18 mouse cellular contexts compared by ENCODE assay signal in the genomic region with DNA sequence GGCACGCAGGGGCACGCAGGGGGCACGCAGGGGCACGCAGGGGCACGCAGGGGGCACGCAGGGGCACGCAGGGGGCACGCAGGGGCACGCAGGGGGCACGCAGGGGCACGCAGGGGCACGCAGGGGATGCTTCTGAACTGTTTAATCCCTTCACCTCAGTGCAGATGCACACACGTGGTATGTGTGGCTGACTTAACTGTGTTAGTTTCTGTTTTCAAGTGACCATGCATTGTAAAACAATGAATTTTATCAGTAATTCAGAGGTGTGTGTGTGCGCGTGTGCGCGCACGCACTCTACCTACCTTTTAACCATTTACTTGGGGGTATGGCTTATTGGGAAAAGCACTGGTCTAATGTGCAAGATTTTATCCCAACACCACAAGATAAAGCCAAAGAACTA.
DNase-seq lines count a peak whose midpoint lies in the region; ATAC-seq and TF ChIP-seq lines count a peak whose summit lies in the region.
"Had no signal": no experiment of that assay in that cellular context is flagged by ENCODE, and none has a peak within 500 bp of the region (broad histone marks: within the 10 kb centered on the region; RNA-seq: fewer than 3 reads in every experiment).

No protein-coding gene starts in this region.

- 92% methylated on average over 18 of the region's 18 CpGs for WGBS in heart, embryonic 10.5 days
- 91% methylated on average over 18 of the region's 18 CpGs for WGBS in heart, adult 2 months
- WGBS in intestine, embryonic 15.5 days, result 77% methylated on average over 18 of the region's 18 CpGs
- WGBS in limb, embryonic 13.5 days, result 58% methylated on average over 18 of the region's 18 CpGs
- WGBS in lung, postnatal 0 days, result 93% methylated on average over 18 of the region's 18 CpGs

- no peak overlapping the region for H3K4me3 ChIP-seq in heart, embryonic 10.5 days
- H3K4me3 ChIP-seq in heart, adult 2 months, result no peak overlapping the region
- H3K4me3 ChIP-seq in ES-E14 (ENCODE audit: insufficient read depth in 1 of 2, low read depth in 1 of 2, low read length in 2 of 2, poor library complexity in 1 of 2, severe bottlenecking in 1 of 2), result no peak overlapping the region
- H3K4me3 ChIP-seq in intestine, embryonic 15.5 days (replicated peaks), result no peak overlapping the region; the same call in 1 of the 2 replicates
- no peak overlapping the region for H3K4me3 ChIP-seq in limb, embryonic 13.5 days
- H3K4me3 ChIP-seq in lung, postnatal 0 days (ENCODE audit: low read depth, low read length), result no peak overlapping the region
- H3K4me3 ChIP-seq: forebrain, embryonic 13.5 days; gastrocnemius, adult 2 months; heart, embryonic 12.5 days; hindbrain, embryonic 10.5 days had no signal

- no peaks in the 10 kb centered on the region for H3K9me3 ChIP-seq in heart, embryonic 10.5 days
- H3K9me3 ChIP-seq in ES-E14 (ENCODE audit: control insufficient read depth, insufficient read depth, low read depth, low read length), result no peaks in the 10 kb centered on the region
- no peaks in the 10 kb centered on the region for H3K9me3 ChIP-seq in intestine, embryonic 15.5 days
- no peaks in the 10 kb centered on the region for H3K9me3 ChIP-seq in limb, embryonic 13.5 days
- no peaks in the 10 kb centered on the region for H3K9me3 ChIP-seq in lung, postnatal 0 days (ENCODE audit: low read length)
- H3K9me3 ChIP-seq: forebrain, embryonic 13.5 days; heart, embryonic 12.5 days had no signal

- no peaks in the 10 kb centered on the region for H3K79me2 ChIP-seq in heart, adult 2 months (replicated peaks; ENCODE audit: control insufficient read depth, insufficient read depth, low read length)

- no peak overlapping the region for H3K27ac ChIP-seq in heart, embryonic 10.5 days
- H3K27ac ChIP-seq in heart, adult 2 months, result no peak overlapping the region
- peak overlapping the region; percentile 40; the same call in 1 of the 2 replicates for H3K27ac ChIP-seq in ES-E14 (ENCODE audit: insufficient read depth, low read depth, low read length, poor library complexity, severe bottlenecking)
- no peak overlapping the region for H3K27ac ChIP-seq in intestine, embryonic 15.5 days
- no peak overlapping the region for H3K27ac ChIP-seq in limb, embryonic 13.5 days
- H3K27ac ChIP-seq in lung, postnatal 0 days (ENCODE audit: low read length), result no peak overlapping the region
- H3K27ac ChIP-seq: forebrain, embryonic 13.5 days; gastrocnemius, adult 2 months; hindbrain, embryonic 10.5 days; hindbrain, embryonic 14.5 days had no signal

- no peak for TF ChIP-seq POLR2A in heart, adult 2 months (IDR thresholded peaks at IDR 0.05; ENCODE audit: insufficient read depth, low read depth, low read length)

- TF ChIP-seq EP300 in heart, adult 2 months (IDR thresholded peaks at IDR 0.05; ENCODE audit: insufficient read depth, low read depth, low read length), result no peak
- TF ChIP-seq EP300 in lung, postnatal 0 days (IDR thresholded peaks at IDR 0.05), result no peak

- in situ Hi-C loops in ES-E14 (cut with MboI; ENCODE audit: low sequenced_read_pairs in 2 of 2, unreplicated experiment in 2 of 2), result no loop called here

- ATAC-seq in intestine, embryonic 15.5 days, result peak; percentile 78
- no peak for ATAC-seq in limb, embryonic 13.5 days (ENCODE audit: low FRiP score, low read depth)
- ATAC-seq in lung, postnatal 0 days, result no peak
- ATAC-seq: forebrain, embryonic 13.5 days had no signal

- intact Hi-C loops in heart, adult 2 months (cut with DNase I), result no loop called here
- intact Hi-C loops in left cerebral cortex, postnatal 36 days (cut with DNase I), result no loop called here

- H3K4me1 ChIP-seq in heart, embryonic 10.5 days, result no peaks in the 10 kb centered on the region; the same call in 1 of the 2 replicates
- H3K4me1 ChIP-seq in heart, adult 2 months (ENCODE audit: control insufficient read depth, insufficient read depth, low read length), result peaks cover 1% of the 10 kb centered on the region; the same call in 1 of the 2 replicates
- H3K4me1 ChIP-seq in ES-E14 (ENCODE audit: control insufficient read depth in 2 of 2, insufficient read depth in 2 of 2, low read length in 2 of 2, poor library complexity in 1 of 2), result no peaks in the 10 kb centered on the region; a peak in 1 of 4 replicates
- H3K4me1 ChIP-seq in intestine, embryonic 15.5 days (replicated peaks), result no peaks in the 10 kb centered on the region
- peaks cover 20% of the 10 kb centered on the region for H3K4me1 ChIP-seq in limb, embryonic 13.5 days
- H3K4me1 ChIP-seq in lung, postnatal 0 days (ENCODE audit: insufficient read depth, low read depth, low read length), result no peaks in the 10 kb centered on the region
- H3K4me1 ChIP-seq: forebrain, embryonic 13.5 days; heart, embryonic 12.5 days had no signal

- H3K4me2 ChIP-seq in intestine, embryonic 15.5 days (replicated peaks), result peak overlapping the region; percentile 34
- 0 out of 2 replicates have a peak overlapping the region, but pooled peaks have one; percentile 3 for H3K4me2 ChIP-seq in limb, embryonic 13.5 days (replicated peaks)
- H3K4me2 ChIP-seq in lung, postnatal 0 days (replicated peaks; ENCODE audit: low read depth, low read length), result no peak overlapping the region
- H3K4me2 ChIP-seq: forebrain, embryonic 13.5 days; heart, embryonic 12.5 days; hindbrain, embryonic 14.5 days had no signal

- H3K9ac ChIP-seq in heart, adult 2 months (ENCODE audit: low read depth, low read length), result no peak overlapping the region
- H3K9ac ChIP-seq in ES-E14 (ENCODE audit: insufficient read depth, low read depth, low read length, poor library complexity, severe bottlenecking), result no peak overlapping the region
- no peak overlapping the region for H3K9ac ChIP-seq in intestine, embryonic 15.5 days
- H3K9ac ChIP-seq in limb, embryonic 13.5 days, result no peak overlapping the region
- H3K9ac ChIP-seq in lung, postnatal 0 days (replicated peaks; ENCODE audit: low read depth), result no peak overlapping the region
- H3K9ac ChIP-seq: forebrain, embryonic 13.5 days; heart, embryonic 12.5 days; hindbrain, embryonic 14.5 days had no signal

- peak; percentile 58 for DNase-seq in heart, embryonic 10.5 days (ENCODE audit: low spot score)
- no peak for DNase-seq in heart, adult 2 months
- DNase-seq in ES-E14 (ENCODE audit: low read depth, low spot score), result no peak
- DNase-seq in lung, postnatal 0 days (ENCODE audit: low spot score), result no peak
- DNase-seq in urinary bladder, adult 18-20 months (ENCODE audit: low spot score in 2 of 2), result no peak
- DNase-seq in left cerebral cortex, postnatal 36 days (ENCODE audit: low spot score in 2 of 2), result no peak
- DNase-seq: adrenal gland, adult 8-10 months; adrenal gland, postnatal 36 days; cerebellum, adult 2 months; cerebellum, postnatal 10 days; gastrocnemius, adult 2 months; gastrocnemius, postnatal 25 days had no signal

- H3K36me3 ChIP-seq in heart, embryonic 10.5 days, result no peaks in the 10 kb centered on the region
- H3K36me3 ChIP-seq in heart, adult 2 months (ENCODE audit: control insufficient read depth, insufficient read depth, low read length), result no peaks in the 10 kb centered on the region
- H3K36me3 ChIP-seq in ES-E14 (ENCODE audit: control insufficient read depth, insufficient read depth, low read length, poor library complexity, severe bottlenecking), result no peaks in the 10 kb centered on the region
- no peaks in the 10 kb centered on the region for H3K36me3 ChIP-seq in intestine, embryonic 15.5 days
- H3K36me3 ChIP-seq in limb, embryonic 13.5 days, result no peaks in the 10 kb centered on the region
- H3K36me3 ChIP-seq in lung, postnatal 0 days (ENCODE audit: insufficient read depth, low read length), result no peaks in the 10 kb centered on the region
- H3K36me3 ChIP-seq: heart, embryonic 12.5 days; hindbrain, embryonic 10.5 days had no signal

- TF ChIP-seq CTCF in heart, adult 2 months (IDR thresholded peaks at IDR 0.05), result no peak
- no peak for TF ChIP-seq CTCF in lung, postnatal 0 days (IDR thresholded peaks at IDR 0.05)

- H3K27me3 ChIP-seq in heart, embryonic 10.5 days (ENCODE audit: insufficient read depth, poor library complexity, severe bottlenecking), result no peaks in the 10 kb centered on the region
- H3K27me3 ChIP-seq in heart, adult 2 months (ENCODE audit: control insufficient read depth, insufficient read depth, low read length), result no peaks in the 10 kb centered on the region
- H3K27me3 ChIP-seq in intestine, embryonic 15.5 days (replicated peaks), result no peaks in the 10 kb centered on the region
- H3K27me3 ChIP-seq in limb, embryonic 13.5 days, result no peaks in the 10 kb centered on the region
- H3K27me3 ChIP-seq in lung, postnatal 0 days (replicated peaks; ENCODE audit: insufficient read depth, low read length), result no peaks in the 10 kb centered on the region
- H3K27me3 ChIP-seq: forebrain, embryonic 13.5 days; heart, embryonic 12.5 days had no signal

TF ChIP-seq in ES-E14, 5 proteins besides CTCF, POLR2A, EP300 and RAD21:
- TF ChIP-seq MAFK (IDR thresholded peaks at IDR 0.05; ENCODE audit: insufficient read depth, low read depth, low read length) (no peak), HCFC1 (IDR thresholded peaks at IDR 0.05; ENCODE audit: borderline replicate concordance, insufficient read depth, low read length) (no peak), ZC3H11A (IDR thresholded peaks at IDR 0.05; ENCODE audit: borderline replicate concordance, low read depth, low read length) (no peak), CHD2 (IDR thresholded peaks at IDR 0.05; ENCODE audit: low read depth, low read length) (no peak), ZNF384 (IDR thresholded peaks at IDR 0.05; ENCODE audit: low read depth, low read length) (no peak)
TF ChIP-seq in ES-E14: peak in this region for 0.
